Mouse (Mus musculus) neural tube, postnatal 0 days (tissue): ENCODE data around the gene Fmo6. TPM values are rescaled to one million over a fixed set of nuclear protein-coding genes. Genes with fewer than 3 reads are reported as not detected.

ENCODE experiments used
- polyA plus RNA-seq: library from polyadenylated mRNA; unstranded; fragments of >200 nt; fragmentation: Nextera tagmentation; extraction: Ambion mirVana; gene quantifications from 2 replicates; pipeline ENCODE4 v1.2.1, GENCODE M21; 2015

Gene Fmo6
- not detected in 2 replicates for polyA plus RNA-seq

DNA sequence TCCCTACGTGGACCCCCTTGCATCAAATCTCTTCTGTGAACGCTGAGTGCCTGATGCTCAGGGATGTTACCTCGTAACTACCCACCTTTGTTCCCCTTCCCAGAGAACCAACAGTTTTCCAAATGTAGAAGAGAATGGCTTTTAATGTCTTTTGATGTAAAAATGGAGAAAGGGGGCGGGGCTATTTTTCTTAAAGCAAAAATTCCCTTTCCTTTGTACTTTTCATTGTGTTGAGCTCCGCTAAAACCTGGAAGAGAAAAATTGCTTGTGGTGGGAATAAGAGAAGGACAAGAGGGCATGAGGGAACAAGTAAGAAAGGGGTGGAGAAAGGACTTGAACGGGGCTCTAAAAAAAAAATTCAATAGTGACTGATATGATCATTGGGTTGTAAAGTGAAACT lies at the start of gene Fmo6:
Gene Fmo6, minus strand, starts transcription at position 101 of the 400 bp plus-strand sequence.

DNA sequence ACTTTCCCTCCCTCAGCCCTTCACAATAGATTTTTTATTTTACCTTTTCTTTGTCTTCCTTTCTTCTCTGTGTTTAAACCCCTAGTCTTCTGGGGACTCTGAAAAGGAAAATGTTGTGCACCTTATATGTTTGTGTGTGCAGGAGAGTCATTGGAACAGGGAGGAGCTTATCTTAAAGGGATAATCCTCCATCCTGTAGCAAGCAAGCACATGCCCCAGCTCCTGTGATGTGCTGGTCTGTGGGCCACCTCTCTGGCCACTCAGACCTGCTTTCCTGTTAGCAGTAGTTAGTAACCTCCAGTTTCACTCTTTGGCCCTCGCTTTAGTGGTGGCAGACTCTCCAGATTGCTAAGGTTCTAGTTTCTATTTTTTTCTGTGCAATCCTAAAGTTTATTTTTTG lies 47.1 kb upstream of the Fmo6 start, which contains the start of gene Fmo3:
Gene Fmo3, minus strand, starts transcription at position 101 of the 400 bp plus-strand sequence.

GRCm38 (mm10) chr1:162897838-162898811 lies 39.2 kb downstream of the Fmo6 start, which contains the start of gene Fmo2:
Gene Fmo2, minus strand, starts transcription at chr1:162898726.

Other genes starting within 250 kb of the Fmo6 start
- 139 and 148 TPM in 2 replicates for gene Prrc2c, start 197.0 kb downstream of the Fmo6 start, polyA plus RNA-seq
- gene Fmo4, start 123.5 kb downstream of the Fmo6 start, polyA plus RNA-seq, result 0.57 and 0.80 TPM in 2 replicates
- 27.9 and 31.3 TPM in 2 replicates for gene Fmo1, start 70.9 kb downstream of the Fmo6 start, polyA plus RNA-seq
- 0.27 and 0.29 TPM in 2 replicates for gene Fmo2, start 38.8 kb downstream of the Fmo6 start, polyA plus RNA-seq
- not detected in 2 replicates for gene Fmo3, start 47.0 kb upstream of the Fmo6 start, polyA plus RNA-seq
- gene Mroh9, start 148.2 kb upstream of the Fmo6 start, polyA plus RNA-seq, result not detected in 2 replicates